Mouse (Mus musculus): ENCODE measurements around the gene Mip.
"Not testable (repeated sequence)": the region's sequence is repeated elsewhere in the genome, so short reads cannot be mapped to it uniquely, and the experiment has no call there.

The Mip gene

GRCm38 (mm10) chr10:128225538-128225937 lies at the start of gene Mip:
Gene Mip (plus strand): TSS chr10:128225838.
- DNase-seq (ENCODE audit: low read depth, low spot score): no peak

DNA sequence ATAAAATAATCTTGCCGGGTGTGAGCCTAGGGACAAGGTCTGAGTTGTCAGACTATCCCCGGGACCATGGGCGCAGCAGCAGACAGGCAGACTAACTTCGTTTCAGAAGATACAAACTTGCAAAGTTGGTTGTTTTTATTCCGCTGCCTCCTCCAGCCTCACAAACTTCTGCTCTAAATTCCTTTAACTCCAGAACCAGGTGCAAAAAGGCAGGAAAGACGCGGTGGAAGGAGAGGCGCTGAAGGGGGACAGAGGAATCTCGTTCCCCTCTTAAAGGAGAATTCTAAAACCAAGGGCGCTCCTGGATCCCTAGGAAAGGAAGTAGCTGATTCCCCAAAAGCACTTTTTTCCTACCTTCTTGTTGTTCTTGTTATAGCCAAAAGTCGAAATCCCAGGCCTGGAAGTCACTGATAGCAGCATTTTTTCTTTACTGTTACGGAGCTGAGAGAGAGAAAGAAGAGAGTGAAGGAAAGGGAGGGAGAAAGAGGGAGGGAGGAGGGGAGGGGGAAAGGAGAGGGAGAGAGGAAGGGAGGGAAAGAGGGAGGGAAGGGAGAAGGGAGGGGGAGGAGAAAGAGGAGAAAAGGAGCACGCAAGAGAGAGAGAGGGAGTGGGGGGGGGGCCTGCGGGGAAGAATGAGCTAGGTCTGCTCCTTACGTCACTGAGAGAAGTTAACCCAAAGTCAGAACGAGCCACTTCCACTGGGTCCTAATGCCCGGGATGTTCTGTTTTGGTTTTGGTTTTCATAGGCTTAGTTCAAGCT lies 49.5 kb upstream of the Mip start:
- DNase-seq (ENCODE audit: low read depth, low spot score): peak; percentile 87

DNA sequence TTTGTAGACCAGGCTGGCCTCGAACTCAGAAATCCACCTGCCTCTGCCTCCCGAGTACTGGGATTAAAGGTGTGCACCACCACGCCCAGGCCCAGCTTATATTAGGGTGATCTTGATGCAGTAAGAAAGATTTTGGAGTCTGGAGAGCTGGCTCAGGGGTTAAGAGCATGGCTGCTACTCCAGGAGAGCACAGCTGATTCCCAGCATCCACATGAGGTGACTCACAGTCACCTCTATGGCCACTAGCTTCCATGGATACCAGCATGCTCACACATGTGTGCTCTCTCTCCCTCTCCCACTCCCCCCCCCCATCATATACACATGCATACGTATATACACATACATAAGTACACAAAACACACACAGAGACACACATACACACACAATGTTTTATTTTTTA lies 48.3 kb upstream of the Mip start:
- no peak for DNase-seq (ENCODE audit: low read depth, low spot score)

GRCm38 (mm10) chr10:128179989-128180388 lies 45.6 kb upstream of the Mip start, which contains the start of gene Rbms2:
Gene Rbms2 (minus strand): TSS chr10:128180297.
- DNase-seq (ENCODE audit: low read depth, low spot score): no peak

- no peak for DNase-seq (ENCODE audit: low read depth, low spot score)
Observed at GRCm38 (mm10) chr10:128184296-128184695, 41.3 kb upstream of the Mip start.

DNA sequence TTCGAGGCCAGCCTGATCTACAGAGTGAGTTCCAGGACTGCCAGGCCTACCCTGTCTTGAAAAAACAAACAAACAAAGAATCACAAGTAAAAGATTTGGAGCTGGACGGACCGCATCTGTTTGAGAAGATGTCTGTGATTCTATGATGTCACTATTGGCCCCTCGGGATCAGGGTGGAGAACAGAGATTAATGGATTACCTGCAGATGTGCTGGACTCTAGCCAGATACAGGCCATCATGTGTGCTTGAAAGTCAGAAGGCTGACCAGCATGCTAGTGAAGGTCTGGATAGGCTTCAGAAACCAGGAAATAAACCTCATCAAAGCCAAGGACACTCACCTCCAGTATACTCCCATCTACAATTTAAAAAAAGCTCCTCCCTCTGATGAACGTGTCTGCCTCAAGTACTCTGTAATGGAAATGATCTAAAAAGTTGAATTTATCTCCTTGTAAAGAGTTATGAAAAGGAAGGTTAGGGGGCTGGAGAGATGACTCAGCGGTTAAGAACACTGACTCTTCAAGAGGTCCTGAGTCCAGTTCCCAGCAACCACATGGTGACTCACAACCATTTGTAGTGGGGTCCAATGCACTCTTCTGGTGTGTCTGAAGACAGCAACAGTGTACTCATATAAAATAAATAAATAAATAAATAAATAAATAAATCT lies 40.2 kb upstream of the Mip start:
- no peak for DNase-seq (ENCODE audit: low read depth, low spot score)

DNA sequence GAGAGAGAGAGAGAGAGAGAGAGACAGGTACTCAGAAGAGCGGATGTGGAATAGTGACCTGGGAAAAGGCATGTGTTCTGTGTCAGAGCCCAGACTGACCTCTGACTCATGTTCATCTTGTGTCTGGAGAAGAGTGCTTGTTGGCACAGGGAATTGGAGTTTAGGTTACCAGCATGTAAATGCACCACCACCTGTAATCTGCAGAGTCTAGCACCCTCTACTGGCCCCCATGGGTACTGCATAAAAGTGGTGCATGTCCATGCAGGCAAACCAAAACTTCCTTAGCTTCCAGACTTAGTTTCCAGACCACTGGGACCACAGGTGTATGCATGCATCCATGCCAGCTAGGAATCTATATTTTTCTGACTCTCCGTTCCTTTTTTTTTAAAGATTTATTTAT lies 39.7 kb upstream of the Mip start:
- peak; percentile 90 for DNase-seq (ENCODE audit: low read depth, low spot score)

GRCm38 (mm10) chr10:128187181-128187605 lies 38.4 kb upstream of the Mip start:
- no peak for DNase-seq (ENCODE audit: low read depth, low spot score)

DNA sequence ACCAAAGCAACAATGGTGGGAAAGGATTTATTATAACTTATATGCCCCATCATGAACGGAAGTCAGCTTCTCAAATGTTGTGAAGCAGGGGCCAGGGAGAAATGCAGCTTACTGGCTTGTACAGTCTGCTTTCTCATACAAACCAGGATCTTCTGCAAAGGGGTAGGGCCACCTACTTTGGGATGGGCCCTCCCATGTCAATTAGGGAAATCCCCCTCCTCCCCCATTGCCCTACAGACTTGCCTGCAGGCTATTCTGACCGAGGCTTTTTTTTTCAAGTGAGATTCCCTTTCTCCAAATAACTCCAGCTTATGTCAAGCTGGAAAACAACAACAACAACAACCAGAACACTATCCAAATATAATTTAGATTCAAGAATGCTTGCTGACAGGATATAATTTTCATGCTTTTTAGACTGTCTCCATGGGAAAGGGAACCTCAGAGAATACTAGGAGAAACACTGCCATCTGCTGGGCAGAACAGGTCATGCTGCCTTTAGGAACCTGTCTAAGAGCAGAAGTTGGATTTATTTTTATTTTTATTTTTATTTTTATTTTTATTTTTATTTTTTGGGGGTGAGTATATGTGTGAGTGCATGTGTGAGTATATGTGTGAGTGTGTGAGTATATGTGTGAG lies 37.3 kb upstream of the Mip start:
- peak; percentile 89 for DNase-seq (ENCODE audit: low read depth, low spot score)

- DNase-seq (ENCODE audit: low read depth, low spot score): no peak
Observed at GRCm38 (mm10) chr10:128191472-128191871, 34.2 kb upstream of the Mip start.

DNA sequence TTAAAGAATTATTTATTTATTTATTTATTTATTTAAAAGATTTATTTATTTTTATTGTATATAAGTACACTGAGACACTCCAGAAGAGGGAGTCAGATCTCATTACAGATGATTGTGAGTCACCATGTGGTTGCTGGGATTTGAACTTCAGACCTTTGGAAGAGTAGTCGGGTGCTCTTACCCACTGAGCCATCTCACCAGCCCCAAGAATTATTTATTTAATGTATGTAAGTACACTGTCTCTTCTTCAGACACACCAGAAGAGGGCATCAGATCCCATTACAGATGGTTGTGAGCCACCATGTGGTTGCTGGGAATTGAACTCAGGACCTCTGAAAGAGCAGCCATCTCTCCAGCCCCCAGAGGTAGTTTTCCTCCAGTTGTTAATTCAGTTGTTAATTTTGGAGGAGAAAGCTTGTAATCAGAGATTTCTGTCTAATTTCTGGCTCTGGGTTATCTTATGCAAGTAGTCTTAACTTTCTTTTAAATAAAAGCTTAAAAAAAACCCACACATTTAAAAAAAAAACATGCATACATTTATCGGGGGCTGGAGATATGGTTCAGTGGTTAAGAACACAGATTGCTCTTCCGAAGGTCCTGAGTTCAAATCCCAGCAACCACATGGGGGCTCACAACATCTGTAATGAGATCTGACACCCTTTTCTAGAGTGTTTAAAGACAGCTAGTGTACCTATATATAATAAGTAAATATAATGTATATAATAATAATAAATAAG lies 33.4 kb upstream of the Mip start:
- DNase-seq (ENCODE audit: low read depth, low spot score): not testable (repeated sequence)

- DNase-seq (ENCODE audit: low read depth, low spot score): no peak
Observed at GRCm38 (mm10) chr10:128193113-128193512, 32.5 kb upstream of the Mip start.

DNA sequence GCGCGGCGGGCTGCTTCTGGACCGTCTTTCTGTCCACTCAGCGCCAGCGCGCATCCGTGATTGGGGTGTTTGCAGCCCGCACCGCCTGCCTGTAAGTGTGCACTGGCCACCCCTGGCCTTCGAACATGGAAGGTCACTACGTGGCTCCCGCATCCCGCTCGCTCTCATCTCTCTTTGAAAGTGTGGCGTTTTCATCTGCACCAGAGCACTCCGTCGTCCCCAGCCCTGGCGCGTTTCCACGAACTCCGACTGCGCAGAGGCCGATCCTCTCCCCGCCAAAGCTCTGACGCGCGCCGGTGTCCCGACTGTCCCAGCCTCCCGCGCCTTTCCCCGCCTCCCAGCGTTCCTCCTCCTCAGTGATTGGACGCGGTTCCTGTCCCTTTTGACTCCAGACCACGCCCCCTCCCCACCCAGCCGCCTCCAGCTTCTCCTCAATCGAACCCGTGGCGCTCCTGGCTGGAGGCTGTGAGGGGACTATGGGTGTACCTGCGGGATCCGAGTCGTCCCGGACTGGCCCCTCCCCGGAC lies 31.6 kb upstream of the Mip start, which contains the start of gene Gls2:
Gls2 (plus strand) TSS at position 434 of the 527 bp plus-strand sequence.
- peak; percentile 90 for DNase-seq (ENCODE audit: low read depth, low spot score)

DNA sequence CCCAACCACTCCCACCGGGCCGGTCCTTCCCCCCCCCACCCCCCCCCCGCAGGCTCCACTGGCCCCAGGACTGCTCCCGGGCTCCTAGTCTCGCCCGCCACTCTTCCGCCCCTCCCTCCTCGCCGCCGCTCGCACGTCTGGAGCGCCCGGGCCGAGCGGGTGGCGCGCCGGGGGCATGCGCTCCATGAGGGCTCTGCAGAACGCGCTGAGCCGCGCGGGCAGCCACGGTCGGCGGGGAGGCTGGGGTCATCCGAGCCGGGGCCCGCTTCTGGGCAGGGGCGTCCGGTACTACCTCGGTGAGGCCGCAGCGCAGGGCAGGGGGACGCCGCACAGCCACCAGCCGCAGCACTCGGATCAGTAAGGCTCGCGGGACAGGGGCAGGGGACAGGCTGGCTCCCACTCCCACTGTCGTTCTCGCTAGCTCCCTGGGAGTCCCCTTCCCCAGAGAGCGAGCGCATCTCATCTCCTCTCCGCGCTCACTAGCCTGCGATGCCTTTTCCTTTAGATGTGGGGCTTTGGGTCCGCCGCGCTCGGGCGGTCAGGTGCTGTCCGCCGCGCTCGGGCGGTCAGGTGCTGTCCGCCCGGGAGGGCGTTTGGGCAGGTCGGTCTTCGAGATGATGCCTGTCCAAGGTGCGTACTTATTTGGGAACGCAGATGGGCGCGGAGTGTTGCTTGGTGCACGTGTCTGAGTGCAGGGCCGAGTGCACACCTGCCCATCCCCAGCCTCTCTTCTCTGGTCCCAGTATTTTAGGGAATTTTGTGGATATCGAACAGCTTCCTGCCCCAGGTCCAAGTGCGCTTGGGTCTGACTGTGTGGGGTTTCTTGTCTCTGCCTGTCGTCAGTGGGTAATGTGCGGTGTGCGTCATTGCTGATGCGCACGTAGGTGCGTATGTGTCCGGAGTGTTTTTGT lies 30.8 kb upstream of the Mip start:
- peak; percentile 71 for DNase-seq (ENCODE audit: low read depth, low spot score)

GRCm38 (mm10) chr10:128201856-128202255 lies 23.8 kb upstream of the Mip start:
- no peak for DNase-seq (ENCODE audit: low read depth, low spot score)

DNA sequence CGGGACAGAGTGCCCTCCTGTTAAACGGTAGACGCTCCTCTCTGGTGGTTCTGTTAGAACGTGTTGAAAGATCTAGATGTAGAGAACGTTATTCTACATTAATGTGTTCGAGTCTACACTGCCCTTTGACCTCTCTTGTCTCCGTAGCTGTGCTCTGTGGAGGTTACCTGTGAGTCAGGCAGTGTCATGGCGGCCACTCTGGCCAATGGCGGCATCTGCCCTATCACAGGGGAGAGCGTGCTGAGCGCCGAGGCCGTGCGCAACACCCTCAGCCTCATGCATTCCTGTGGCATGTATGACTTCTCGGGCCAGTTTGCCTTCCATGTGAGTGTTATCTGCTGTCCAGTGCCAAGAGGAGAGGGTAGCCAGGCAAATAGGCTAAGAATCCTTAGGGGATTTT lies 20.7 kb upstream of the Mip start:
- no peak for DNase-seq (ENCODE audit: low read depth, low spot score)

DNA sequence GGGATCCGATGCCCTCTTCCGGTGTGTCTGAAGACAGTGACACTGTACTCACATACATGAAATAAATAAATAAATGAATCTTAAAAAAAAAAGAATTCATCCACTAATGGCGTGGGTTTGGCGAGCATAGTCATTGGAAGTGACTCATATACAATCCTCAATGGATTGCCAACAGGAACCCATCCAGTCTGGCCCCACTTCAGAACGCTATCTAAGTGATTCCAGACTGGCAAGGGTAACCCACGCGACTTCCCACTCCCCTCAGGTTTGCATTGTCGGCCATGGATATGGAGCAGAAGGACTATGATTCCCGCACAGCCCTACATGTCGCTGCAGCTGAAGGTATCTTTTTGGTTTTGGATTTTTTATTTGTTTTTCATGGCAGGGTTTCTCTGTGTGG lies 17.3 kb upstream of the Mip start:
- no peak for DNase-seq (ENCODE audit: low read depth, low spot score)

DNA sequence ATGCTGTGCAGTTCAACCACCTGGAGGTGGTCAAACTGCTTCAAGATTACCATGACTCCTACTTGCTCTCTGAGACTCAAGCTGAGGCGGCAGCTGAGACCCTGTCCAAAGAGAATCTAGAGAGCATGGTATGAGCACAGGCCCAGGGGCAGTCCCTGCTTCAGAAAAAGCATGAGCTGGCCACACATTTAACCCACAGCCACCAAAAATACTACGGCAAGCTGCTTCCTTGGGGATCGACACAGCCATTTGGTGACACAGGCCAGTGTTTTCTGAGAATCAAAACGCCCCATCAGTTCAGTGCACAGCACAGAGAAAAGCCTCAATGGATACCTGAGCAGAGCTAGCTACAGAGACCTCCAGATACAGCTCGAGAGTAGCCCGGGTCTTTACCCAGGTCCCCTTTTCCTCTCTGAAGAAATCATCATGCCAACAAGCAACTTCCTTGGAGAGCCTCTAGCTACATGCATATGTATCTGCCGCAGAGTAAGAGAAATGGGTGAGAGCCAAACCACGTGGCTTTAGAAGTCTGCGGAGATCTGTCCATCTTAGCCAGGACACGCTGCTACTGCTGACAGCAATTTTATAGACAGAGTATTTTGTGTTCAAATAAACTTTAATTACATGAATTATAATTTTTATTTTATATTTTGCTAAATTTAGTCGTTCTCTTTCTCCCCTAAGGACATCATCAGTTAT lies 16.2 kb upstream of the Mip start:
- no peak for DNase-seq (ENCODE audit: low read depth, low spot score)

DNA sequence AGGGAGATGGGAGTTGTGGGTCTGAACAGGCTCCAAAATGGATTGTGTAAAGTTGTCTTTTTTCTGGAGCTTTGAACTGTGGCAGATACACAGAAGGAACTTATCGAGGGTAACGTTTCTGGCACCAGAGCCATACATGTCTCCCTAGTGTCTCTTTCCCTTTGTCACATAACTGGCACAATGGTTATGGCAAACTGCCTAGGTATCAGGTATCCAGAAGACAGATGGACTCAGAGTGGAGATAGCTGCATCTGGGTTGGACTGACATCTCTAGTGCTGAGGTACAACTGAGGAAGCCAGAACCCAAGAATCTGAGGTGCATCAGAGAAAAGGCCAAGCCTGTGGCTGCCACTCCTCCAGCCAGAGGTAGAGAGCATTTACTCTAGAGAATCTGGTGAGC lies 15.5 kb upstream of the Mip start:
- DNase-seq (ENCODE audit: low read depth, low spot score): no peak

DNA sequence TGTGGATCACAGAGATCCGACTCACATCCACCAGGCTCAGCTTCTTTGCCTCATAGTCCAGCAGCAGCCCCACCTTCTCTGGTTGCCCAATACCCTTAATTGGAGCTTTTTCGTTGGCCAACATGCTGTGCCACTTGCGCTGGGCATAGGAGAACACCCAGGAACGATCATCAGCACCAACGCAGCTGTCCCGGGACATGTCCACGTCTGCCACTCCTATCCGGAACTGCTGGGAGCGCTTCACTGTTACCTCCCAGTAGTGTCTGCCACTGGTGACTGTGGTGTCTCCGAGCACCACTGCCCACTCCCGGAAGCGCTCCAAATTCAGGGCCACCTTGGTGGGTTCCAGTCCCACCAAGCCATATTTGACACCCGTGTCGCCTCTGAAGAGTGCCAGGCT lies 14.7 kb upstream of the Mip start:
- peak; percentile 26 for DNase-seq (ENCODE audit: low read depth, low spot score)
